Mouse (Mus musculus): ENCODE data around the gene AY074887.

AY074887 gene

GRCm38 (mm10) chr9:54916401-54916800, 34.4 kb downstream of the AY074887 start:
- no peak for DNase-seq

- DNase-seq, result no peak
Observed at GRCm38 (mm10) chr9:54915576-54915975, 35.2 kb downstream of the AY074887 start.

GRCm38 (mm10) chr9:54909446-54909845, 41.4 kb downstream of the AY074887 start:
- DNase-seq, result no peak
